Mouse (Mus musculus): ENCODE measurements around the gene Gtf2a2. TPM values are rescaled to one million over a fixed set of nuclear protein-coding genes. Genes with fewer than 3 reads are reported as not detected.

Gene Gtf2a2
- total RNA-seq, 2 experiments from 2014 or later: 52.5 to 58.4 TPM

- intact Hi-C loops (cut with DNase I): loop anchor here (5.0 kb wide), 1 partner anchor 45 kb away; no protein-coding TSS in a partner anchor
- no peak for DNase-seq (ENCODE audit: extremely low spot score in 1 of 2, low spot score in 2 of 2)
- H3K27ac ChIP-seq: no peak overlapping the region
- no peak overlapping the region for H3K4me3 ChIP-seq
- TF ChIP-seq CTCF (IDR thresholded peaks at IDR 0.05): no peak
These were observed 60.0 kb downstream of the Gtf2a2 start for GRCm38 (mm10) chr9:70072387-70072786.

Other genes with a start within 250 kb of the Gtf2a2 start
- gene Bnip2, start 23.1 kb upstream of the Gtf2a2 start, total RNA-seq (2021): 10 to 100 TPM; 42.9 to 43.2 TPM
- gene Gcnt3, start 25.5 kb downstream of the Gtf2a2 start, total RNA-seq (2021): not detected
- 100 to 1,000 TPM; 190 to 198 TPM for gene Fam81a, start 130.0 kb downstream of the Gtf2a2 start, total RNA-seq (2021)
- gene Myo1e, start 194.8 kb downstream of the Gtf2a2 start, total RNA-seq (2021): 10 to 100 TPM; 14.1 to 14.7 TPM

All from left cerebral cortex, adult 2 months (tissue).